Mouse (Mus musculus) spleen, adult 10 weeks (tissue): ENCODE measurements around the gene Pdpk1. TPM values are rescaled to one million over a fixed set of nuclear protein-coding genes. Genes with fewer than 3 reads are reported as not detected.

Experiments used
- polyA plus RNA-seq: library from polyadenylated mRNA; stranded (reverse); fragments of 350-450 nt; fragmentation: Illumina TruSeq; extraction: RNeasy Lipid Tissue Mini Kit (QIAGEN cat#74804); gene quantifications from one replicate; pipeline ENCODE4 v1.2.3, GENCODE M21; 2015; ENCODE audit warnings: low replicate concordance; ENCODE audit not compliant: insufficient read depth

The Pdpk1 gene
- polyA plus RNA-seq: 44.5 TPM

DNA sequence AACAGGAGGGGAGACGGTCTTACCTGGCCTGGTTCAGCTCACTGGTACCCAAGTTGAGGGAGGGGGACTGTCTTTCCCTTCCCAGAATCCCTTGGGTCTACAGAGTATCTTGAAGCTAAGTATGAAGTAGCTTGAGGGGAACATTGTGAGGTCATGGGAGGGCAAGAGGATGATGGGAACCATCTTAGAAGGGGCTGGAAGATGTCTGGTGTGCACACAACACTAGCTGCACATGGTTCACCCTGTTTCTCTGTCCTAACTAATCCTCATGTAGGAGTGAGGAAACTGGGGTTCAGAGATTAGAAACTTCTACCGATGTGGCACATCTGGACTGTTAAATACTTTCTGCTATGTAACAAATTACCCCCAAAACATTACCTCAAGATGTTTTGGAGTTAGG is at the start of gene Pdpk1:
Pdpk1 (minus strand) TSS at position 101 of the 400 bp plus-strand sequence.

DNA sequence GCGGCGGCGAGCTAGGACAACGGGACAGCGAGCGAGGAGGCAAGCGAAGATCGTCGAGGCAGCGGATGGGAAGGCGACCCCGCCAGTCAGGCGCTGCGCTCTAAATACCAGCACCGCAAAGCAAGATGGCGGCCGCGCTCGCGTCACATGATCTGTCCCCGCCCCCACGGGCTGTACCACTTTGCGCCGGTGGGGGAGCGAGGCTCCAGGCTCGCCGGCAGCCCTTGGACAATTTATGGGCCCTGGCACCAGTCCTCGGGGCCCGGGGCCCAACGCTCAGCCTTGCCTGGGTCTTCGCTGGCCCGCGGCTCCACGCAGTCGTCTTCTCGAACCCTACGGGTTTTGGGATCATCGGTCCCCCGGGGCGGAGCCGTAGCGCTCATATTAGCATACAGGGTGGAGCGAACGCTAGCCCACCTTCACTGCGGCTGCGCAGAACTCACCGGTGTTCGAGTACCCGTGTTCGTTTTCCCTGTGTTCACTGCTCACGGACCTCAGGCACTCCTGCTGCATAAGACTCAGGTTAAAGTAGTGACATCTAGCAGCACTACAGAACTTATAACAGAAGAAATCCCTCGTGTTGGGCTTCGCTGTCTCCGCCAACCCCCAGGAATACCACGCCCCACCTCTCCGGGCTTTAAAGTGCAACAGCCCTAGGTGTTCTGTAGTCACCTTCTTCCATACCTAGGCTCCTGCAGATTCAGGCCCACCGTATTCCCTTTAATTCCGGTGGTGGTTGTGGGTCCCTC is 18.8 kb upstream of the Pdpk1 start, which contains the start of gene Atp6v0c:
Atp6v0c (minus strand) TSS at position 386 of the 749 bp plus-strand sequence.

DNA sequence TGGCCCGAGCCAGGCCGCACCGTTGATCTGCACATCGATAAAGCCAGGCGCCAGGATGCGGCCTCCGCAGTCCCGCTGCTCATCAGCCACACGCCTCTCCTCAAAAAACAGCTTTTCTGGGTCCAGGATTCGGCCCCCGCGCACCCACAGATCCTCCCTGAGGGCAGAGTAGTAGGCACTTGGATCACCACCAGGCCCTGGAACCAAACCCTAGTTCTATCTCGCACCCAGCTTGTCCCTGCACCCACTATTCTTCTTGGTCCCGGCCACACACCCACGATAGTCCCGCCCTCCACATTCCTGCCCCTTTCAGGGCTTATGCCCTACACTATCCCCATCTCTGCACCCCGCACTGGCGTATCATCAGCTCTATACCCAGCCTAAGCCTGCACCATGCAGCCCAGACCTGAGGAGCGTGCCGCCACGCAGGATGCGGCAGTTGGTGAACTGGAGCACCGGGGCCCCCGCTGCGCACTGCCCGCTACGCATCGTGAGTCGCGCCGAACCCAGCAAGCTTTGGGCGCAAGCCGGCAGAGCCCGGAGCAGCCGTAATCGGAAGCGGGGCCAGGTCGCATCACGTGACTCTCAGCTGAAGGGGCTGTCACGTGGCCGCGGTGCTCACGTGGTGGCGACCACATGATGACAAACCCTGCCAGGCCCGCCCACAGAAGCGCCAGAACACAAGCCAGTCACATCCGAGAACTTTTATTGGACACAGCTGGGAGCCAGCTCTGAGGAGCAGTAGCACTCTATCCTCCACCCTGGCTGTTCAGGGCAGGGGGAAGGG is 12.6 kb upstream of the Pdpk1 start, which contains the start of gene Amdhd2:
Amdhd2 (minus strand) TSS at position 591 of the 787 bp plus-strand sequence.

DNA sequence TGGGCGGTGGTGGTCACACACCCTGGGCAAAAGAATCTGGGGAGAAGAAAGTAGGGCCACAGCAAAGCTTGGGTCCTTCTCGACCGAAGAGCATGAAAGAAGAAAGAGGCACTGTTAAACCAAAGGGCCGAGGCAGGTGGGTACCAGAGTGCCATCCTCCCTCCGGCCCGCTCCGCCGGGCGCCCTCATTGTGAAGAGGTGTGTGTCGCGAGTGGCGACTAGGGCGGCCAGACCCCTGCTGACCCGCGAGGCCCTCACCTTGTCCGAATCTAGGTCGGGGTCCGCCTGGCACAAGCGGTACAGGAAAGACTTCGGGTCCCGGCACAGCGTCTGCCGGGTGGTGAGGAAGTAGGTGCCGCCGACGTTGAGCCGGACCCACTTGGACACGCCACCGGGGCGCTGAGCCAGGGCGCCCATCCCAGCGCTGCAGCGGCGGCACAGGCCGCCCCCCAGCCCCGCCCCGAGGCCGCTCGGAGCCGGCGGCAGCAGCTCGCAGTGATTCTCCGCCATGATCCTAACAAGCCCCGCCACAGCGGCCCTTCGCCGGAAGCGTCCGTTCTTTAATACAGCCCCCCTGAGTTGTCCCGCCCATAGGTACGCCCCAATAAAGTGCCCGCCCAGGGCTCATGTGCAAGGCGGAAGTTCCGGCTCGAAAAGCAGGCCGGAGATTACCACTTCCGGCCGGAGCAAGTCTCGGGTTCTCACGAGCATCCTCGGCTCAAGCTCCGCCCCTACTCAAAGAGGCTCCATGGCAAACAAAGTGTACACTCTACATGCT is 77.6 kb downstream of the Pdpk1 start, which contains the start of gene Kctd5:
Kctd5 (minus strand) TSS at position 567 of the 778 bp plus-strand sequence.

DNA sequence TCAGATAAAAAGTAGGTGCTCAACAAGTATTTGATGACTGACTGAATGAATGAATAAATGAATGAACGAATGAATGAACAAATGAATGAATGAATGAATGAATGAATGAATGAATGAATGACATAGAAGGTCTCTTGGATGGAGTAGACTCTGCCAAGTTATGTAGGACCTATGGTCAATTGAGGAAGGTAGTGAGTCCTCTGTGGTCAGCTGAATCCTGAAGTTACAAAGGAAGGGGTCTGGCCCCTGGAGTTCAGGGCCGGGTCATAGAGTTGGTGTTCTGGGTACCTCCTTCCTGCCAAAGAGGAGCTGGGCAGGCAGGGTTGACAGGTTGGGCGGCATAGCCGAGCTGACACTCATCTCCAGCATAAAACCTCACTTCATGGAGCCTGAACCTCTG is 112.9 kb downstream of the Pdpk1 start, which contains the start of gene Prss27:
Prss27 (plus strand) TSS at position 301 of the 400 bp plus-strand sequence.

Other genes starting within 250 kb of the Pdpk1 start
- gene Dcpp3, start 233.5 kb downstream of the Pdpk1 start, polyA plus RNA-seq: not detected
- not detected for gene Sbp, start 209.3 kb downstream of the Pdpk1 start, polyA plus RNA-seq
- gene Sbpl, start 195.7 kb downstream of the Pdpk1 start, polyA plus RNA-seq: not detected
- 11.0 TPM for gene Prss30, start 170.4 kb downstream of the Pdpk1 start, polyA plus RNA-seq
- not detected for gene Prss22, start 152.8 kb downstream of the Pdpk1 start, polyA plus RNA-seq
- not detected for gene Prss27, start 112.8 kb downstream of the Pdpk1 start, polyA plus RNA-seq
- gene Kctd5, start 77.4 kb downstream of the Pdpk1 start, polyA plus RNA-seq: 19.9 TPM
- gene Amdhd2, start 12.8 kb upstream of the Pdpk1 start, polyA plus RNA-seq: 10.0 TPM
- gene Atp6v0c, start 18.8 kb upstream of the Pdpk1 start, polyA plus RNA-seq: 93.7 TPM
- gene Tbc1d24, start 54.6 kb upstream of the Pdpk1 start, polyA plus RNA-seq: 3.2 TPM
- gene Ntn3, start 58.6 kb upstream of the Pdpk1 start, polyA plus RNA-seq: 0.25 TPM
- gene Tedc2, start 69.9 kb upstream of the Pdpk1 start, polyA plus RNA-seq: 5.4 TPM
- 6.5 TPM for gene Ccnf, start 100.6 kb upstream of the Pdpk1 start, polyA plus RNA-seq
- gene Abca17, start 200.1 kb upstream of the Pdpk1 start, polyA plus RNA-seq: 0.91 TPM
- 26.4 TPM for gene Abca3, start 201.0 kb upstream of the Pdpk1 start, polyA plus RNA-seq